Mouse (Mus musculus): ENCODE measurements at regions not wholly inside any gene's neighbourhood (a gene's known extent, or its start where the extent isn't known, plus 50 kb on each side); places are given as distances from the start of the nearest gene placed in this dataset.

DNA sequence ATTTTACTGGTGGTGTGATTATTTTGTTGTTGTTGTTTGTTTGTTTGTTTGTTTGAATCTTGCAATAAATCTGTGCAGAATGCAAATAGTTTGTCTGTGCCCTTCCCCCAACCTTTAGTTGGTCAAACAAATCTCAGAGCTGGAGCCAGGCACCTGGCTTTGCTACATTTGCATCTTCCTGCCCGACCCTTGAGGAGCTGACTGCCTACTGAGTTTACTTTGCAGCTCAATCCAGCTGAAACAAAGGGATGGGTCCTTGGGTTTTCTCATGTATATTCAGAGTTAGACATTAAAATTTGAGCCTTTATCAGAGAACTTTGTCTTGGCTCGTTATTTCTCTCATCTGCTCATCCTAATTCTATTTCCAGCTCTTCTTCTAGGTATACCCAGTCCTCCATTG lies 79.4 kb upstream of the BC030870 start:
- Histone ChIP-seq H3K27ac (no peak overlapping the region), H3K4me3 (no peak overlapping the region)
- no peak for DNase-seq (ENCODE audit: extremely low spot score in 1 of 2, low spot score in 2 of 2)
- TF ChIP-seq CTCF (IDR thresholded peaks at IDR 0.05) = no peak
- intact Hi-C loops (cut with DNase I) = no loop called here

DNA sequence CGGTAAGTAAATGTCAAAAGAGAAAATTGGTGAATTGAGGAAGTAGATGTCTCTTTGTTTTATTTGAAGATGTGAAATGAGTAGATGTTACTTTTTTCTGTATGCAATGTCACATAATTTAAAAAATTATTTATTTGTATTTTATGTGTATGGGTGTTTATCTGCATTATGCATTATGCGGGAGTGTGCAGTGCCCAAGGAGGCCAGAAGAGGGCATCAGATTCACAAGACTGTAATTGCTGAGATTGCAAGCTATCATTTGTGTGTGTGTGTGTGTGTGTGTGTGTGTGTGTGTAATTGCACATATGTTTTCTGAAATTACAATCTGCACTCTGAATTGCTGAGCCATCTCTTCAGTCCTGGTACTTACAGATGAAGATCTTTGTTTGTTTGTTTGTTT lies 76.8 kb upstream of the BC030870 start:
- no peak for DNase-seq (ENCODE audit: extremely low spot score in 1 of 2, low spot score in 2 of 2)
- Histone ChIP-seq H3K27ac (no peak overlapping the region), H3K4me3 (no peak overlapping the region)
- intact Hi-C loops (cut with DNase I) = no loop called here
- TF ChIP-seq CTCF (IDR thresholded peaks at IDR 0.05) = no peak; the same call in none of the 2 replicates

DNA sequence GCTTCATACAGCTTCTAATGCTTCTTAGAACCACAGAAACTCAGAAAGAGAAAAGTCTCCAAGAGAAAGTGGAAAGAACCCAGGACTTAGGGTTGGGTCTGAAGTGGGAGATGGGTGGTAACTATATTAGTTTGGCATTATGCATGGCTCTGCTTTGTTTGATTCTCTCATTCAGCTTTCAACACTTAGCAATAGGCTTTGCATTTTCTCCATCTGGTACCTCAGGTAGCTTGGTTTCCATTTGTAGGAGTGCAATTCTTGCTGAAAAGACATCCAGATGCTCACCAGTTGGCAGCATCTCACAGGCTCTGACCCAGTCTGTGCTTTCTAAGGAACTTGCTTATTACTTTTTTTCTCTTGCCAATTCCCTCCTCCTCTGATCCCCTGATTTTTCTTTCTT lies 65.3 kb upstream of the BC030870 start:
- H3K27ac ChIP-seq = no peak overlapping the region; the same call in 1 of the 2 replicates
- no peak for DNase-seq (ENCODE audit: extremely low spot score in 1 of 2, low spot score in 2 of 2)
- no peak for TF ChIP-seq CTCF (IDR thresholded peaks at IDR 0.05)
- H3K4me3 ChIP-seq = no peak overlapping the region
- intact Hi-C loops (cut with DNase I) = loop anchor here (10.0 kb wide), 1 partner anchor 530 kb away; no protein-coding TSS in a partner anchor

DNA sequence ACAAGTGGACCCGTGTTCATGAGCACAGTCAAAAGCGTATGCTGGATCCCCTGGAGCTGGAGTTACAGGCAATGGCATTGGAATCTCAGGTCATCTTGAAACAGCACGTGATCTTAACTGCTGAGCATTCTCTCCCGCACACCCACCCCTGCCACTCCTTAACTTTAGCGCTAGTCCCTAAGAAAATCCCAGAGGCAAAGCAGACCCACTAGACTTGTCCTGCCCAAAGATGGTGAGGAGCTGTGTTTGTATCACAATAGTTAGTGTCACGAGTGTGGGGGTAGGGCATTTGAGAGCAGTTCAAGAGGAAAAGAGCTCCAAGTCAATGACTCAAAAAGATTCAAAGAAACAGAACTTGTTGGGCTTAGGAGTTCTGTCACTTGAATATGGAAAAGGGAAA lies 64.9 kb upstream of the BC030870 start:
- H3K27ac ChIP-seq = no peak overlapping the region; the same call in 1 of the 2 replicates
- no peak for TF ChIP-seq CTCF (IDR thresholded peaks at IDR 0.05)
- intact Hi-C loops (cut with DNase I) = loop anchor here (10.0 kb wide), 1 partner anchor 531 kb away; no protein-coding TSS in a partner anchor
- H3K4me3 ChIP-seq = no peak overlapping the region
- DNase-seq (ENCODE audit: extremely low spot score in 1 of 2, low spot score in 2 of 2) = no peak

DNA sequence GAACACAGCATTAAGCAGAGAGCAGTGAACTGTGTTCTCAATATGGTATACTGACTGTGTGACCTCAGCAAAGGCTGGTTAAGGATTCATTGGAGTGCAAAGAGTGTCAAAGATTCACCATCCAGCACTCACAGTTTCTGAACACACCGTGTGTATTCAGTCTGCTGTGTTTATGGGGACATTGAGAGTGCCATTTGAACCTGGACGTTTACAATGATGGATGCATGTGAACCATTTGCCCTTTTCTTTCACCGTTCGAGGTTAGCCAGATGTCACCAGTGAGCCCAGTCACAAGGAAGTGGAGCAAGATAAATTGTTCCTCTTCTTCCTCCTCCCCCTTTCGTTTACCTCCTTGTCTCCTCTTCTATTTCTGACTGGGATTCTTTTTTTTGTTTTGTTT lies 53.0 kb upstream of the BC030870 start:
- intact Hi-C loops (cut with DNase I) = no loop called here
- no peak overlapping the region for H3K4me3 ChIP-seq
- DNase-seq (ENCODE audit: extremely low spot score in 1 of 2, low spot score in 2 of 2) = no peak
- no peak overlapping the region for H3K27ac ChIP-seq
- TF ChIP-seq CTCF (IDR thresholded peaks at IDR 0.05) = no peak

DNA sequence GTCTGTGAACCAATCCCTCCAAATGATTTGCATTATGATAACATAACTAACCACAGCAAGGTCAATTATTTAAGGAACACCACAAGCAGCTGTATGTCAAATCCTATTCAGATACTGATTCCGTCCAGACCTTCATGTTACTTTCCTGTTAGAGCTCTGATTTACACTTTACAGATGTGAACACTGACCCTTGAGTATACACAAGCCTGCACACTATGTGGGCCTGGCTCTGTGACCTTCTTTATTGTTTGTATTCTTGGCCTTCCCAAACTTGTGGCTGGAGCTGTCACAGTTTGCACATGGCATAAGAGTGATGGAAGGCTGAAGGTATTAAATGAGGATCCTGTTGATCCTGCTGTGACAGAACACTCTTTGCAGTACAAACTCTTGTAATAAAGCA lies 51.1 kb upstream of the BC030870 start:
- no peak overlapping the region for H3K4me3 ChIP-seq
- DNase-seq (ENCODE audit: extremely low spot score in 1 of 2, low spot score in 2 of 2) = no peak
- TF ChIP-seq CTCF (IDR thresholded peaks at IDR 0.05) = no peak
- H3K27ac ChIP-seq = no peak overlapping the region
- intact Hi-C loops (cut with DNase I) = no loop called here
